Mouse (Mus musculus): Measurements from ENCODE around the gene Ormdl3. TPM values are rescaled to one million over a fixed set of nuclear protein-coding genes. Genes with fewer than 3 reads are reported as not detected.
A peak's percentile ranks its signal among the peaks of the same experiment; 100 is the strongest.

Gene Ormdl3
- polyA plus RNA-seq, 1 experiment: 51.9 TPM

DNA sequence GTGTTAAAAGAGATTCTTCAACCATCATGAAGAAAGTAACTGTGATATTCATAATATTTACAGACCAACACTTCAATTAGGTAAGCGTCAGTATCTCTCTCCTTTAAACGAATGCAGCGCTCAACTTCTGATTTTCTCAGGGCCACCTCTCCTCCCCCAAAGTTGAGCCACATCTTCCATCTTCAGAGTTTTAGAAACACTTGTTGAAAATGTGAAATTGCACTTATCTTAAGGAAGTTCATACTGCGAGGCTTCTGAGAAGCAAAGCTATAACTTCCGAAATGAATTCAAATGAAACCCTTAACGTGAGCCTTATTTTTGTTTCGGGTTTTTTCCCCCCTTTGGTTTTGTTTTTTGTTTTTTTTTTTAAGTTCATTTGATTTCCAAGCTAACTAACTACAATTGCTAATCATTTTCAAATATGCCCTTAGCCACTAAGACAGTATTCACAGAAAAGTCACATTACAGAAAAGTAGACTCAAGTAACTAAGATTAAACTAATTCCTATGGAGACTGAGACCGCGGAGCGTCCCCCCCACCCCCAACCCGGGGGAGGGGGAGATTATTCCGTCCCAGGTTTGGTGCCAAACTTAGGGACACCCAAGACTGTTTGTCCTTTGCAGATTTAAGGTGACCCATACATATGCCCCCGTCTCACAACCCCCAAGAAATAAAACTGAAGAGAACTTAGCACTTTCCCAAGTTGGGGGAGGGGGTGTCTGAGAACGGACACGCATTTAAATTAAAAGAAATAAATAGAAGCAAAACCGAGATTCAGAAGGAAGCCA, 42.1 kb downstream of the Ormdl3 start:
- H3K4me1 ChIP-seq (ENCODE audit: control insufficient read depth, insufficient read depth, low read length): no peaks in the 10 kb centered on the region
- no peak overlapping the region for H3K27ac ChIP-seq (ENCODE audit: insufficient read depth, low read length)
- peak overlapping the region; percentile 22; the same call in 1 of the 2 replicates for H3K4me3 ChIP-seq (ENCODE audit: insufficient read depth, low read length)
- no peak for TF ChIP-seq POLR2A (IDR thresholded peaks at IDR 0.05; ENCODE audit: low read depth, low read length)
- no peak for TF ChIP-seq CTCF (IDR thresholded peaks at IDR 0.05; ENCODE audit: borderline replicate concordance, insufficient read depth, low read length)

DNA sequence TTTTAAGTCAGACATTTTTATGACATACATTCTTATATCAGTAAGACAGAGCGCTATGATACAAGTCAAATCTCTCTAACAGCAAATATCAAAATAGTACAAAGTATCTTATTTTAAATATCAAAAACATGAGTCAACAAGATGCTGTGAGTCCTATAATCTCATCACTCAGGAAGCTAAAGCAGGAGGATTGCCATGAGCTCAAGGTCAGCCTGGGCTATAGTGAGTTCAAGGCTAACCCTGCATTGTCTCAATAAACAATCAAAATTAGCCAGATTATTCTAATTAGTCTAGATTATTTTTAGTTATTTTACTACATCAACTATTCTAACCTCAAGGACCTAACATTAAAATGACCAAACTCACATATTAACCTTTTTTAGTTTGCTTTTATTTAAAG, 43.8 kb downstream of the Ormdl3 start:
- no peak overlapping the region for H3K27ac ChIP-seq (ENCODE audit: insufficient read depth, low read length)

DNA sequence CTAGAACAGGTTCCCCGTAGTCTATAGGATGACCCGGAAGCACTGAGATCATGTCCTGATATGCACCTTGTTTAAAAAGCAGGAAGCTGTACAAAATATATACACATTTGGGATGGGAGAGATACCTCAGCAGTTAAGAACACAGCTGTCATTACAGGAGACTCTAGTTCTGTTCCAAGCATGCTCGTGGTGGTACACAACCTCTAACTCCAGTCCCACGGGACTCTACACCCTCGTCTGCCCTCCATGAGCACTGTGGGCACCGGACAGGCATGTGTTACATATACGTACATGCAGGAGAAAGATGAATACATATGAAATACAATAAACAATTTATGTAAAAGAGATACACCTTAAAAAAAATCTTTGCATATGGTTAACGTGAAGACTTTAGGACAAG, 44.6 kb downstream of the Ormdl3 start:
- TF ChIP-seq POLR2A (IDR thresholded peaks at IDR 0.05; ENCODE audit: low read depth, low read length) (no peak), CTCF (IDR thresholded peaks at IDR 0.05; ENCODE audit: borderline replicate concordance, insufficient read depth, low read length) (no peak)
- H3K4me3 ChIP-seq (ENCODE audit: insufficient read depth, low read length): no peak overlapping the region
- no peak overlapping the region for H3K27ac ChIP-seq (ENCODE audit: insufficient read depth, low read length)
- no peaks in the 10 kb centered on the region for H3K4me1 ChIP-seq (ENCODE audit: control insufficient read depth, insufficient read depth, low read length)

More for the DNA sequence above, 43.8 kb downstream of the Ormdl3 start:
- Histone ChIP-seq H3K4me3 (ENCODE audit: insufficient read depth, low read length) (no peak overlapping the region), H3K4me1 (ENCODE audit: control insufficient read depth, insufficient read depth, low read length) (no peaks in the 10 kb centered on the region)
- no peak for TF ChIP-seq POLR2A (IDR thresholded peaks at IDR 0.05; ENCODE audit: low read depth, low read length)
- TF ChIP-seq CTCF (IDR thresholded peaks at IDR 0.05; ENCODE audit: borderline replicate concordance, insufficient read depth, low read length): no peak

DNA sequence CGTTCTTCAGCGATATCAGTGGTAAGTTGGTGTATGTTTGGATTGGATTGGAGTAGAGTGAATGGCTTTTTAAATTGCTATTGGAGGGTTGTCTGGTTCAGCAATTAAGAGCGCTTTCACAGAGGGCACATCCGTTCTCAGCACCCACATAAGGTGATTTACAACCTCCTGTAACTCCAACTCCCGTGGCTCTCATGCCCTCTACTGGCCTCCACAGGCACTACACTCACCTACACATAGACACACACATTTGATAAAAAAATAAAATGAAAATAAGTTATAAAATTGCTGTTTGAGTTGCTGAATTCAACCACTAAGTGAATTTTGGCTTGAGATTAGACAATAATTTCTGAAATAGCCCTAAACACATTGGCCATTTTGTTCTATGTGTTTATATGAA, 46.8 kb downstream of the Ormdl3 start:
- TF ChIP-seq CTCF (IDR thresholded peaks at IDR 0.05; ENCODE audit: borderline replicate concordance, insufficient read depth, low read length) (no peak), POLR2A (IDR thresholded peaks at IDR 0.05; ENCODE audit: low read depth, low read length) (no peak)
- H3K4me1 ChIP-seq (ENCODE audit: control insufficient read depth, insufficient read depth, low read length): no peaks in the 10 kb centered on the region
- no peak overlapping the region for H3K27ac ChIP-seq (ENCODE audit: insufficient read depth, low read length)
- no peak overlapping the region for H3K4me3 ChIP-seq (ENCODE audit: insufficient read depth, low read length)

DNA sequence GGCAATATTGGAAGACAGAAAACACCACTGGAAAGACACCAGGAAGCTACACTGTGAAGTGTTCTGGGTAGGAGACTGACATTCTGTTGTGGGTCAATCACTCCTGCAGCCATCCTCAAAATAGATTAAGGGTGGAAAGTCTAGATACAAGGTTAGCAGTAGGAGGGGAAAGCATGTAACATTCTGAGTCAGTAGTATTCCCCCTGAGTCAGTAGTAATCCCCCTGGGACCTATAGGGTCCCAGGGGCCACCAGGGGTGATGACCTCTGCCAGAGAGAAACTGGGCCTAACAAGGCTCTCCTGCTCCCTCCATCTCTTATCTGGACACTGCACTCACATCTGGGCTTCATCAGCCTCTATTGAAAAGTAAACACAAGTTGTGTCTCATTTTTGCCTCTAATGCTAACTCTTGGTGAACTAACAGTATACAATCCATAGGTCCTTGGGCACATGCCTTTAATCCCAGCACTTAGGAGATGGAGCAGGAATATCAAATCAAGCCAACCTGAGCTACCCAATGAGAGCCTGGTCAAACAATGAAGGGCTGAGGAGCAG, 49.6 kb downstream of the Ormdl3 start:
- Histone ChIP-seq H3K4me3 (ENCODE audit: insufficient read depth, low read length) (no peak overlapping the region), H3K4me1 (ENCODE audit: control insufficient read depth, insufficient read depth, low read length) (no peaks in the 10 kb centered on the region), H3K27ac (ENCODE audit: insufficient read depth, low read length) (no peak overlapping the region)
- TF ChIP-seq POLR2A (IDR thresholded peaks at IDR 0.05; ENCODE audit: low read depth, low read length) (no peak), CTCF (IDR thresholded peaks at IDR 0.05; ENCODE audit: borderline replicate concordance, insufficient read depth, low read length) (no peak)

Other genes starting within 250 kb of the Ormdl3 start
- not detected in 2 replicates for gene Ppp1r1b, start 239.0 kb downstream of the Ormdl3 start, polyA plus RNA-seq (2011; ENCODE audit: insufficient read length, low read depth, missing spikeins)
- gene Stard3, start 229.0 kb downstream of the Ormdl3 start, polyA plus RNA-seq (2011; ENCODE audit: insufficient read length, low read depth, missing spikeins): 14.9 and 18.5 TPM in 2 replicates
- not detected in 2 replicates for gene Tcap, start 203.6 kb downstream of the Ormdl3 start, polyA plus RNA-seq (2011; ENCODE audit: insufficient read length, low read depth, missing spikeins)
- gene Pnmt, start 200.9 kb downstream of the Ormdl3 start, polyA plus RNA-seq (2011; ENCODE audit: insufficient read length, low read depth, missing spikeins): not detected in 2 replicates
- 3.6 and 4.1 TPM in 2 replicates for gene Pgap3, start 186.9 kb downstream of the Ormdl3 start, polyA plus RNA-seq (2011; ENCODE audit: insufficient read length, low read depth, missing spikeins)
- gene Erbb2, start 174.9 kb downstream of the Ormdl3 start, polyA plus RNA-seq (2011; ENCODE audit: insufficient read length, low read depth, missing spikeins): 15.3 and 17.8 TPM in 2 replicates
- gene Mien1, start 148.4 kb downstream of the Ormdl3 start, polyA plus RNA-seq (2011; ENCODE audit: insufficient read length, low read depth, missing spikeins): 47.2 and 54.3 TPM in 2 replicates
- not detected in 2 replicates for gene Grb7, start 141.0 kb downstream of the Ormdl3 start, polyA plus RNA-seq (2011; ENCODE audit: insufficient read length, low read depth, missing spikeins)
- gene Ikzf3, start 41.3 kb downstream of the Ormdl3 start, polyA plus RNA-seq (2011; ENCODE audit: insufficient read length, low read depth, missing spikeins): not detected in 2 replicates
- gene Zpbp2, start 36.3 kb downstream of the Ormdl3 start, polyA plus RNA-seq (2011; ENCODE audit: insufficient read length, low read depth, missing spikeins): not detected in 2 replicates
- not detected in 2 replicates for gene Lrrc3c, start 10.9 kb upstream of the Ormdl3 start, polyA plus RNA-seq (2011; ENCODE audit: insufficient read length, low read depth, missing spikeins)
- gene Gm12355, start 38.3 kb upstream of the Ormdl3 start, polyA plus RNA-seq (2011; ENCODE audit: insufficient read length, low read depth, missing spikeins): 7.2 and 8.9 TPM in 2 replicates
- not detected in 2 replicates for gene Gsdma3, start 39.0 kb upstream of the Ormdl3 start, polyA plus RNA-seq (2011; ENCODE audit: insufficient read length, low read depth, missing spikeins)
- gene Gsdma2, start 59.4 kb upstream of the Ormdl3 start, polyA plus RNA-seq (2011; ENCODE audit: insufficient read length, low read depth, missing spikeins): not detected in 2 replicates
- gene Gsdma, start 77.0 kb upstream of the Ormdl3 start, polyA plus RNA-seq (2011; ENCODE audit: insufficient read length, low read depth, missing spikeins): not detected in 2 replicates
- 86.7 and 91.8 TPM in 2 replicates for gene Psmd3, start 95.2 kb upstream of the Ormdl3 start, polyA plus RNA-seq (2011; ENCODE audit: insufficient read length, low read depth, missing spikeins)
- gene Csf3, start 113.9 kb upstream of the Ormdl3 start, polyA plus RNA-seq (2011; ENCODE audit: insufficient read length, low read depth, missing spikeins): 0.35 TPM in 1 of 2 replicates, not detected in the other
- 50.1 and 58.1 TPM in 2 replicates for gene Med24, start 142.1 kb upstream of the Ormdl3 start, polyA plus RNA-seq (2011; ENCODE audit: insufficient read length, low read depth, missing spikeins)
- 66.0 and 83.9 TPM in 2 replicates for gene Thra, start 153.3 kb upstream of the Ormdl3 start, polyA plus RNA-seq (2011; ENCODE audit: insufficient read length, low read depth, missing spikeins)
- 18.7 and 23.7 TPM in 2 replicates for gene Nr1d1, start 188.0 kb upstream of the Ormdl3 start, polyA plus RNA-seq (2011; ENCODE audit: insufficient read length, low read depth, missing spikeins)
- 77.7 and 83.8 TPM in 2 replicates for gene Msl1, start 208.1 kb upstream of the Ormdl3 start, polyA plus RNA-seq (2011; ENCODE audit: insufficient read length, low read depth, missing spikeins)
- 29.7 and 36.7 TPM in 2 replicates for gene Casc3, start 217.5 kb upstream of the Ormdl3 start, polyA plus RNA-seq (2011; ENCODE audit: insufficient read length, low read depth, missing spikeins)
- gene Rapgefl1, start 249.4 kb upstream of the Ormdl3 start, polyA plus RNA-seq (2011; ENCODE audit: insufficient read length, low read depth, missing spikeins): 1.6 and 2.0 TPM in 2 replicates

Data from embryonic fibroblast, embryonic 13.5 days (primary cell).